Mouse (Mus musculus) heart, adult 2 months (tissue): ENCODE measurements around the gene Tmub2. TPM values are rescaled to one million over a fixed set of nuclear protein-coding genes. Genes with fewer than 3 reads are reported as not detected.

Source experiments
- DNase-seq, 2 experiments: peaks; one replicate each; pipeline ENCODE4 v3.0.0; 2021
- H3K27ac ChIP-seq: fragments of 200-600 bp; 2 replicates; pipeline ENCODE4 v1.8.1; 2022
- H3K27me3 ChIP-seq: fragments of 200-500 bp; 2 replicates; pipeline ENCODE4 v1.6.1; 2012; ENCODE audit warnings: mild to moderate bottlenecking, low read length, inconsistent platforms, mixed read lengths; ENCODE audit not compliant: control insufficient read depth, insufficient read depth
- H3K36me3 ChIP-seq: fragments of 200-500 bp; 2 replicates; pipeline ENCODE4 v1.6.1; 2012; ENCODE audit warnings: low read length, inconsistent platforms; ENCODE audit not compliant: control insufficient read depth, insufficient read depth
- H3K4me1 ChIP-seq: fragments of 200-500 bp; 2 replicates; pipeline ENCODE4 v1.6.1; 2011; ENCODE audit warnings: low read length; ENCODE audit not compliant: control insufficient read depth, insufficient read depth
- H3K4me3 ChIP-seq: fragments of 200-600 bp; 2 replicates; pipeline ENCODE4 v1.8.1; 2022
- H3K79me2 ChIP-seq: fragments of 200-500 bp; replicated peaks from 2 replicates; pipeline ENCODE4 v1.6.1; 2012; ENCODE audit warnings: mild to moderate bottlenecking, inconsistent platforms, low read length, moderate library complexity, mixed read lengths; ENCODE audit not compliant: control insufficient read depth, insufficient read depth
- H3K9ac ChIP-seq: fragments of 200-500 bp; 2 replicates; pipeline ENCODE4 v1.6.1; 2012; ENCODE audit warnings: low read depth, mild to moderate bottlenecking, control low read depth, inconsistent platforms, low read length, mixed read lengths
- CTCF ChIP-seq: fragments of 200-600 bp; IDR thresholded peaks from 2 replicates; pipeline ENCODE4 v1.8.1; 2022; ENCODE audit warnings: antibody characterized with exemption, mild to moderate bottlenecking, moderate library complexity
- EP300 ChIP-seq: fragments of 200-500 bp; IDR thresholded peaks from 2 replicates; pipeline ENCODE4 v1.6.1; 2011; ENCODE audit warnings: low read depth, low read length, control low read depth; ENCODE audit not compliant: insufficient read depth
- POLR2A ChIP-seq: fragments of 200-500 bp; IDR thresholded peaks from 2 replicates; pipeline ENCODE4 v1.6.1; 2011; ENCODE audit warnings: mild to moderate bottlenecking, low read depth, low read length, control low read depth; ENCODE audit not compliant: insufficient read depth
- WGBS: fragments of 180-500 bp; shearing (Covaris S2); methylation state at CpG from one replicate; pipeline ENCODE4 v1.1.7; 2018; 5-methylcytosine and 5-hydroxymethylcytosine counted together
- intact Hi-C: fragments of 180-260 bp; cut with DNase I; formaldehyde crosslinking; loops from one replicate; pipeline ENCODE4 v1.15.1; 2025
- polyA plus RNA-seq: library from polyadenylated mRNA; depleted of rRNA; stranded (reverse); fragments of >200 nt; gene quantifications from 2 replicates; pipeline ENCODE4 v1.2.3, GENCODE M21; 2012
- total RNA-seq, 2 experiments: library from RNA; stranded (reverse); gene quantifications; 2 replicates each; pipeline ENCODE4 v1.2.3; 2021

Tmub2 gene
- total and polyA plus RNA-seq, 3 experiments: 22.9 to 32.8 (median 26.2) TPM

- 85% methylated on average over 3 of the region's 3 CpGs for WGBS
- no peak for DNase-seq
- Histone ChIP-seq H3K9ac (no peak overlapping the region), H3K4me3 (no peak overlapping the region), H3K27me3 (no peaks in the 10 kb centered on the region), H3K79me2 (no peaks in the 10 kb centered on the region), H3K27ac (no peak overlapping the region), H3K4me1 (peaks cover 5% of the 10 kb centered on the region), H3K36me3 (no peaks in the 10 kb centered on the region)
- intact Hi-C loops: no loop called here
- no peak for TF ChIP-seq CTCF
- no peak for TF ChIP-seq POLR2A
- no peak for TF ChIP-seq EP300
These were observed 45.3 kb downstream of the Tmub2 start for GRCm38 (mm10) chr11:102330039-102330438.

- Histone ChIP-seq H3K4me1 (peaks cover 8% of the 10 kb centered on the region), H3K36me3 (no peaks in the 10 kb centered on the region), H3K27ac (no peak overlapping the region), H3K9ac (no peak overlapping the region), H3K4me3 (no peak overlapping the region), H3K27me3 (no peaks in the 10 kb centered on the region), H3K79me2 (no peaks in the 10 kb centered on the region)
- no peak for DNase-seq
- intact Hi-C loops: no loop called here
- 42% methylated on average over 4 of the region's 4 CpGs for WGBS
- TF ChIP-seq EP300: no peak
- no peak for TF ChIP-seq CTCF
- TF ChIP-seq POLR2A: no peak
These were observed 47.1 kb downstream of the Tmub2 start for GRCm38 (mm10) chr11:102331806-102332205.

- intact Hi-C loops: no loop called here
- no peak overlapping the region for H3K27ac ChIP-seq
- no peaks in the 10 kb centered on the region for H3K79me2 ChIP-seq
- H3K4me3 ChIP-seq: no peak overlapping the region
- TF ChIP-seq EP300 (no peak), POLR2A (no peak), CTCF (no peak)
- DNase-seq: no peak
- H3K27me3 ChIP-seq: no peaks in the 10 kb centered on the region
- H3K36me3 ChIP-seq: no peaks in the 10 kb centered on the region
- H3K9ac ChIP-seq: no peak overlapping the region
- peaks cover 7% of the 10 kb centered on the region for H3K4me1 ChIP-seq
These were observed 48.3 kb downstream of the Tmub2 start for GRCm38 (mm10) chr11:102333061-102333460.

GRCm38 (mm10) chr11:102334010-102334409 is 49.3 kb downstream of the Tmub2 start:
- no peak overlapping the region for H3K9ac ChIP-seq
- no peak overlapping the region for H3K27ac ChIP-seq
- H3K4me3 ChIP-seq: no peak overlapping the region
- no peaks in the 10 kb centered on the region for H3K79me2 ChIP-seq
- intact Hi-C loops: loop anchor here (2.0 kb wide), 1 partner anchor 13 kb away; no protein-coding TSS in a partner anchor
- no peak for TF ChIP-seq POLR2A
- no peak for TF ChIP-seq CTCF
- no peak for TF ChIP-seq EP300
- H3K27me3 ChIP-seq: no peaks in the 10 kb centered on the region
- peaks cover 10% of the 10 kb centered on the region for H3K4me1 ChIP-seq
- DNase-seq: no peak
- no peaks in the 10 kb centered on the region for H3K36me3 ChIP-seq
- 54% methylated on average over 4 of the region's 4 CpGs for WGBS

- H3K27me3 ChIP-seq: no peaks in the 10 kb centered on the region
- H3K36me3 ChIP-seq: no peaks in the 10 kb centered on the region
- WGBS: 15% methylated on average over 9 of the region's 9 CpGs
- 0 out of 2 replicates have a peak, but pooled peaks have one; percentile 39 for TF ChIP-seq EP300
- TF ChIP-seq POLR2A: peak; percentile 37; the same call in 1 of the 2 replicates
- TF ChIP-seq CTCF: no peak
- DNase-seq: peak; percentile 49 to 60
- peaks cover 12% of the 10 kb centered on the region for H3K4me1 ChIP-seq
- H3K4me3 ChIP-seq: no peak overlapping the region
- intact Hi-C loops: loop anchor here (2.0 kb wide), 1 partner anchor 14 kb away; no protein-coding TSS in a partner anchor
- no peaks in the 10 kb centered on the region for H3K79me2 ChIP-seq
- H3K27ac ChIP-seq: peak overlapping the region; percentile 71
- H3K9ac ChIP-seq: 0 out of 2 replicates have a peak overlapping the region, but pooled peaks have one; percentile 9
These were observed 50.4 kb downstream of the Tmub2 start for GRCm38 (mm10) chr11:102334973-102335700.

- no peaks in the 10 kb centered on the region for H3K79me2 ChIP-seq
- peak in 1 of 2 experiments; percentile 22 for DNase-seq
- H3K27me3 ChIP-seq: no peaks in the 10 kb centered on the region
- H3K4me3 ChIP-seq: no peak overlapping the region
- peak overlapping the region; percentile 33; the same call in 1 of the 2 replicates for H3K27ac ChIP-seq
- H3K9ac ChIP-seq: no peak overlapping the region
- H3K4me1 ChIP-seq: peaks cover 12% of the 10 kb centered on the region
- no peak for TF ChIP-seq POLR2A
- no peak for TF ChIP-seq CTCF
- TF ChIP-seq EP300: no peak
- H3K36me3 ChIP-seq: no peaks in the 10 kb centered on the region
- intact Hi-C loops: no loop called here
- 62% methylated on average over 1 of the region's 1 CpGs for WGBS
These were observed 51.5 kb downstream of the Tmub2 start for GRCm38 (mm10) chr11:102336191-102336590.
